Mouse (Mus musculus) thymus, postnatal 0 days (tissue): ENCODE results near the gene Ms4a18. TPM values are rescaled to one million over a fixed set of nuclear protein-coding genes. Genes with fewer than 3 reads are reported as not detected.
A peak's percentile ranks its signal among the peaks of the same experiment; 100 is the strongest.

Experiments used
- DNase-seq: peaks from one replicate; pipeline ENCODE4 v3.0.0-alpha.2; 2015; ENCODE audit warnings: low spot score
- polyA plus RNA-seq: library from polyadenylated mRNA; unstranded; fragments of >200 nt; fragmentation: Nextera tagmentation; extraction: Ambion mirVana; gene quantifications from 2 replicates; pipeline ENCODE4 v1.2.1, GENCODE M21; 2015

Ms4a18 gene
- polyA plus RNA-seq, 1 experiment from 2014 or later = not detected

DNA sequence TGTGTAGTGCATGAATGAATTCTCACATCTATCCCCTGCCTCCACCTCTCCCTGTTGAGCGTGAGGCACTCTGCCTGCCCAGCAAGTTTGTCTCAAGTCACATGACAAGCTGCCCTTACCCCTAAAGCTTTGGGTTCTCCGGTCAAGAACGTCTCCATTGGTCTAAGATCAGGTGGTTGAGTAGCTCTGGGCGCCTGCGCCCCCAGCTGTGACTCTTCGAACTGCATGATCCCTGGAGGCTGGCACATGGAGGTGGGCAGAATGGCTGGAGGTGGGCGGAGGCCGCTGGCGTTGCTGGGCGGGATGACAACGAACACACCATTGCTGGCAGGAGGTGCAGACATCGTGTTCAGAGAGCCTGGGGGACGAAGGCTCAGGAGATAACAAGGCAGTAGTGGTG is 33.3 kb downstream of the Ms4a18 start:
- no peak for DNase-seq

DNA sequence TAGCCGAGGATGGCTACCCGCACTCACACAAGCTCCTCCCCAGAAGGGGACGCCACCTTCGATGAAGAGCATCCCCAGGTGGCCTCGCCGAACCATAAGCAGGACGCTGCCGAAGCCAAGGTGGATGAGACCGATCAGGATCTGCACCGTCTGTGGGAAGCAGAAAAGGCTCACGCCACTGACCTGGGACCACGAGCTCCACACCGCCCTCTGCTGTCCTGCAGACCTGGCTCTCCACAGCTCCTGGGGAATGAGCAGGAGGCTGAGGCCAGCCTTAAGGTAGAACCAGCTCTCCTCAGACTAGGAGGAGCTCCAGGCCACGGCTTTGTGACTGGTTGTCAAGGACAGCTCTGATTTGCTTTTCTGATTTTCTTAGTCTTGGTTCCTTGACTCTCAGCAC is 34.7 kb downstream of the Ms4a18 start:
- peak; percentile 7 for DNase-seq

DNA sequence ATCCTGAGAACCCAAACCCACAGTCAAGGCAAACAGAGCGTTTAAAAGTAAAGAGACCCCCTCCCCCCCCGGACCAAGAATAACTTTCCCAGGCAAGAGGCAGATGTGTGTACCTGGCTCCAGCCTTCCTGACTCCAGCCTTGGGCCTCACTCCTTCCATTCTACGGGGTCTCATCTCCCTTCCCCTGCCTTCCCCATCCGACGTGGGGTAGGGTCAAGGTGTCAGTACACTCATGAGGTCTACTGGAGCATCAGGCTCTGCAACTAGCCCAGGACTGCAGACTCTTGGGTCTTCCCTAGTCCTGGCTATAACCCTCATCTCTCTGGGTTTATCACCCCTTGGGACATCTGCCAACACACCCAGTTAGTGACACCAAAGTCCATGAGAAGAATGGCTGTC is 37.6 kb downstream of the Ms4a18 start:
- DNase-seq = no peak

DNA sequence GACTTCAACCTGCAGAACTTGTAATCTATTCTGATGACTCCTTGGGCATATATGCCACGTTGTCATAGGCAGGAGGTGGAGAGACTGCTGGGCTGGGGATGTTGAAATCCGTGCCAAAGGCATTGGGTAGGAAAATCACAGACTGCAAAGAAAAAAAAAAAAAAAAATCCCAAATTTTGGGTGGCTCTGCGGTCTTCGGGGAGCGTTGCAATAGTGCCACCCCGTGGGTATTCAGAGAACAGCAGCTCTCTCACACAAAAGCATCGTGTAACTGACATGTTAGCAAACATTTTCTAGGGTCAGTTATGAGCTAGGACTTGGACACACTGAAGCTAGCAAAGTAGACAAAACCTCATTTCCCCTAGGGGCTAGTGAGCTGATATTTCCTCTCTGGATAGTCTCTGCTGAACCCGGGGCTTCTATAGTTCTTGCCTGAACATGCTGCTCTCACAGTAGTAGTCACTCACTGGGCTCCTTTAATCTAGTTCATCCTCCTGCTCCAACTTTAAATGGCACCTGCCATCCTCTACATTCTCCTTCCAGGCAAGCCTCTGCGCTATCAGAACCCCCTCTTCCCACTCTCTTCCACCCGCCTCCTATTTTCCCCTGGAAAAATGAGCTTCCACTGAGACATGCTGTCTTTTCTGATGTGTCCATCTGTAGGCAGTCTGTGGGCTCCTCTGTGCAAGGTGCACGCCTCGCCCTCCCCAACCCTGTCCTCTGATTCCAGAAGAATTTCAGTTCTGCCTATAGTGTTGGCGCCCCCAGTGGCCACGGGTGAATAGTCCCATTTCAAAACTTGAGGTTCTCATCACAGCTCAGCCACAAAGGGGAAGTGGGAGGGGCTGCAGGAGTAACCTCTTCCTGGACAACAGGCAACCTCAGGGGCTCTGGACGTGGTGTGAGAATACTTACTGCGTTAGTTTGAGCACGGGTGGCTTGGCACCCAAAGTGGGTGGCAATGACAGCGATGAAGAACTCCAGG is 38.4 kb downstream of the Ms4a18 start:
- DNase-seq = peak; percentile 89

DNA sequence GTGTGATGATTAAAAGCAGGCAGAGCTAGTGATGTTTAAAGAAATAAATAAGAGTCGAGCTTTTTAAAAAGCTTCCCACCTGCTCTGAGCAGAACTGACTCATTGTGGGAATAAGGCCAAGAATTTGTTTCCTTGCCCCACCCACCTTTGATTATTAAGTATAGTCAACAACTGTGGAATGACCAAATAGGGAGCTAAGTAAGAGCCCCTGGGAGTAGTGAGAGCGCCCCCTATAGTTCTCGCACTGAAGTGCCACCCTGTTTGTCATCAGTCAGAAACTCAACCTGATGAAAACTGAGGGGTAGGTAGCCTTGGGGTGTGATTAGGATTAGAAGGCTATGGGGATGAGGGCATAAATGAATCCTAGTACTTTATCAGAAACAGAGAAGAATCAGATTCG is 41.5 kb downstream of the Ms4a18 start:
- DNase-seq = peak; percentile 18

DNA sequence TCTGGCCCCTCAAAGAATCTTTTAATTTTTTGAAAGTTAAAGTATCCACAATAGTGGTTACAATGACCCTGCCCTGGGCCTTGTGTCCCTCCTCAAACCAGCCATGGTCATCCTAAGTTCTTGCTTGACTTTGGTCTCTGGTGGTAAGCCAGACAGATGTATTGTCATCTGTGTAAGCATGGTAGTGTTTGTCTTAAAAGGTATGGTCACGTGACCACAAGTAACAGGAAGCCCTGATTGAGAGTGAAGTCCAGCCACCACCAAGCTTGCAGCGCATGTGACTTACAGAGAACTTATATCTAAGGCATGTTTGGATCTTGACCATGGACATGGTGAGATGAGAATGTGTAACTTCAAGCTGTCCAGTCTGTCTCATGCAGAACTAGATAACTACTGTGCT is 42.6 kb downstream of the Ms4a18 start:
- DNase-seq = no peak

DNA sequence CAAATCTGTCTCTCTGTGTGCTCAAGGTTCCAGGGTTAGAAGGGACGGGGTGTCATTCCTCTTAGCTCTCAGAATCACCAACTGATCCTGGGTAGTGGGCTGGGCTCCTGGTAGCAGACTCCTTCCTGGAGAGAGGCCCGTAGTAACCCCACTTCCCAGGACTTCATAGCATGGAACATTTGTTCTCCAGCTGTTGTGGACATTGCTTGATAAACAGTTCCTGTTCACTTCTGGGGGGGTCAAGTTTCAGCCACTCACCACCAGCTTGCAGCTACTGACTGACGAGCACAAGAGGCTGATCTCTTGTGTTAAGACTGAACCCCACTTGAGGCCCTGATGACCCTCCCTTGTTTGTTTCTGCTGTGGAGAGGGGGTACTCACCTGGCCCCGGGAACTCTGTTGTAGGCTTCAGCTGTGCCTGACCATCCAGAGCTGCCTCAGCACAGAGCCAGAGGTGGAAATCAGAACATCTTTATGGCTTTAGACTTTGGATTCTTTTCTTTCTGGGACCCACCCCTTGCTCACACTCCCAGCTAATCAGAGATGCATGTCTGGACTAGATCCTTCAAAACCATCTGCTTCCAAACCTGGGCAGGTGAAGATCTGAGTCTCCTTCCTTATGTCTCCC is 43.5 kb downstream of the Ms4a18 start, which contains the start of gene Ms4a10:
Gene Ms4a10, minus strand, starts transcription at position 433 of the 628 bp plus-strand sequence.
- DNase-seq = no peak

DNA sequence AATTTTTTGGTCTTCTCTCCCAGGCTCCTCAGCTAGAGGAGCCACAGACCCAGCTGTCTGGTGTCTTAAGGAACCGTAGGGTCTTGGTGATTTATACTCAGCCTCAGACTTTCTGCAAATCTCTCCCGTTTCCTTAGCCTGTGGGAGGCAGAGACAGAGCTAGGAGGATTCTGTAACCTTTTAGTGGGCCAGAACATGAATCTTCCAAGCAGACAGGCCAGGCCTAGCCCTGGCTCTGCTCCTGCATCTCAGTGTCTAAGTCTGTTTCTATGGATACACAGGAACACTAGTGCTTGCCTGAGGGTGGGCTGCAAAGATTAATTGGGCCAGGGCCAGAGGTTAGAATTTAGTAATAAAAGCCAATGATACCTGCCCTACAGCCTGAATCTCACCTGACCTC is 44.6 kb downstream of the Ms4a18 start:
- no peak for DNase-seq

DNA sequence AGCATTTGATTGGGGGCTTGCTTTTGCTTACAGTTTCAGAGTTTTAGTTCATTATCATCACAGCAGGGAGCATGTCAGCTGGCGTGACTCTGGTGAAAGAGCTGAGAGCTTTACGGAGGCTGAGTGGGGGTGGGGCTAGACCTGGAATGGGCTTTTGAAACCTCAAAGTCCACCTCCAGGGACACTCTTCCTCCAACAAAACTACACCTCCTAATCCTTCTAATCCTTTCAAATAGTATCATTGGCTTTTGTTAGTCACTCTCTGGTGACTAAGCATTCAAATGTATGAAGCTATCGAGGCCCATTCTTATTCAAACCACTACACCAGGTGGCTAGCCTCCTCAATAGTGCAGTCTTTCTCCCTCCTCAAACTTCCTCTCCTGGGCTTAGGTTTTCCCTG is 45.2 kb downstream of the Ms4a18 start:
- no peak for DNase-seq

DNA sequence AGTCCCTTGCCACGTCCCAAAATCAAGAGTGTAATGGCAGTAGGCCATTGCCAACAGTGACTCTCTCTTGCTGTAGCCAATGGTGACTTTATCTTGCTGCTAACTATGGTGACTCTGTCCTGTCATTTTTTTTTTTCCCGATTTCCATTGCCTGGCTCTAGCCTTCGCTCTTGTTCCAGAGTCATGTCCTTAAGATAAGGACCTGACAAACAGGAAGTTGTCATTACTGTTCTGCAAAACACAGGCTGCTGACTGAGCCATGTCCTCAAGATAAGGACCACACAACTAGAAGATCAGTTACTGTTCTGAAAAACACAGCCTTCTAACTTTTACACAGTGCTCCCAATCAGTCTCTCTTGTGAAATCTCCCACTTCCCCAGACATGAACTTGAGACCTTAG is 47.4 kb downstream of the Ms4a18 start:
- no peak for DNase-seq

DNA sequence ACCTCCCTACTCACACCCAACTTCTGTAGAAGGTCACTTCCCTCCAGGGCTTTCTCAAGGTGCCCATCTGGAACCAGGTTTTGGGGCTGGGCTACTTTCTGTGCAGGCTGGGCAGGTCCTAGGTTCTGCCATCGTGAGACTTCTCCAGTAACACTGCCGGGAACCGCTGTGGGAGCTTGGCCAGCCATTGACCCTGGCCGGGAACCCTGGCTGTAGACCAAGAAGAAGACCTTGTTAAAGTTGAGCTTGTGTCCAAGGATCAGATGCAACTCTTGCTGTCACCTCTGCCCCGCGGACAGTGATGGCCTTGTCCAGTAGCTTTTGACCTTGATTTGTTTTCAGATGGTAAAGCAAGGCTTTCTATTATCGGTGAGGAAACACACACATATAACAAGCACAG is 49.3 kb downstream of the Ms4a18 start:
- DNase-seq = no peak

DNA sequence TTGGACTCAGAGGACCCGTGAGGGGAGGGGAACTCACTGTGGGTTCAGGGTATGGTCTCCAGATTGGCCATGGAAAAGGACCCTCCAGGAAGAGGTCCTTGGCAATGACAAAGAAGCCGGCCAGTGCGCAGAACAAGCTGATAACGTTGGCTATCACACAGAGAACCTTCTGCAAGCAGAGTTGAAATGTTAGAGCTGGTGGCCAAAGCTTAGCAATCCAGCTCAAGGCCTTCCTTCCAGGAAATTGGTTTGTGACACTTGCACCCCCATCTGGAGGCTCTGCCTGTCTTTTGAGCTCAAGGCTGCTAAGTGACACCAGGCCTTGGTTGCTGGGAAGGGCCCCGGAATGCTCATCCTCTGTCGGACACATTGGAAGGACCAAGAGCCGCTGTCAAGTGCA is 52.1 kb downstream of the Ms4a18 start:
- DNase-seq = no peak

DNA sequence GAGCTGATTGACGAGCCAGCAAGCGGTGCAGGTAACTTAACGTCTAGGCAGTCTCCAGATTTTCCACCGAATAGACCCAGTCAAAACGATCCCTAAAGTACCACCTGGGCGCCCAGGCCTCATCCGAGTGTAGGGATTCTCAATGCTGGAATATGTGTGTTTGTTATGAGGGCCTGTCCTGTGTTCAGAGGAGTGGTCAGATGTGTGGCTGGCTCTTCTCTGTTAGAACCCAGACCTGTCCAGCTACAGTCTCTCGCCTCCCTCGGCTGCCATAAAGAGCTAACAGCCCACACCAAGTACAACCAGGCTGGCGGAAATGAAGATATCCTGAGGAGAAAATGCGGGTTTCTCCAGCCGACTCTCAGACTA is 57.9 kb downstream of the Ms4a18 start:
- DNase-seq = no peak

DNA sequence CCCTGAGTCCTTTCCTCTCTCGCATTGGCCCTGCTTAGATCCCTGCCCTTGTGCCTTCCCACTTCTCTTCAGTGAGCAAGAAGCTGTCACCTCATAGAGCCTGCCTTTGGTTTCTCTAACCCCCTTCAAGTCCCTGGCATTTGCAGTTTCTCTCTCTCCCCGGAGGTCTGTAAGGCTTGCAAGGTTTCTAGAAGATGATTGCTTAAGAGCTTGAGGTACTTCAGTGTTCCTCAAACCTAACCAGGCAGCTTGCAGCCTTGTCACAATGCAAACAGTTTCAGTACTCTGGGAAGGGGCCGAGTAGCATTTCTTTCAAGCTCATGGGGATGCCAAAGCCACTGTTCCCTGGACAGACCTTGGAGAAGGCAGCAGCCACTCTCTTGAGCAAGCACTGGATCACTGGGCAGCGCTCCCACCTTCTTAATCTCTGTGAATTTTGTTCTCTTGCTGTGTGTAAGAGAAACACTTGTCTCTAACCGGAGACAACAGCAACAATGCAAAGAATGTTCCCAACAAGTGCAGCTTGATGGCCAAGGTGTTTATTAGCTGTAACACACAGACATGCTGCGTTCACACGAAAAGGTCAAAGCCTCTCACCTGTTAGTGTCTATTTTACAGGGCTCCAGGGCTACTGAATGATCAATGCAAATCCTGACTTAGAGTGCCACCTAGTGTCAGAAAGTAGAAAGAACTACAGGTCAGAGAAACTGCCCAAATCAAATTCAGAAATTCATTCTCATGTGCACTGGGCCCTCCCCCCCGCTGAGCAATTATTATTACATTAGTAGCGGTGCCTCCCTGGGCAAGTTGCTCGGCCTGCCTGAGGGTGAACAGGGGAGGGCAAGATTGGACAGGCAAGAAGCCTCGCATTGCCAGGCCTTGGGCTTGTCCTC is 58.5 kb downstream of the Ms4a18 start:
- peak; percentile 75 for DNase-seq

DNA sequence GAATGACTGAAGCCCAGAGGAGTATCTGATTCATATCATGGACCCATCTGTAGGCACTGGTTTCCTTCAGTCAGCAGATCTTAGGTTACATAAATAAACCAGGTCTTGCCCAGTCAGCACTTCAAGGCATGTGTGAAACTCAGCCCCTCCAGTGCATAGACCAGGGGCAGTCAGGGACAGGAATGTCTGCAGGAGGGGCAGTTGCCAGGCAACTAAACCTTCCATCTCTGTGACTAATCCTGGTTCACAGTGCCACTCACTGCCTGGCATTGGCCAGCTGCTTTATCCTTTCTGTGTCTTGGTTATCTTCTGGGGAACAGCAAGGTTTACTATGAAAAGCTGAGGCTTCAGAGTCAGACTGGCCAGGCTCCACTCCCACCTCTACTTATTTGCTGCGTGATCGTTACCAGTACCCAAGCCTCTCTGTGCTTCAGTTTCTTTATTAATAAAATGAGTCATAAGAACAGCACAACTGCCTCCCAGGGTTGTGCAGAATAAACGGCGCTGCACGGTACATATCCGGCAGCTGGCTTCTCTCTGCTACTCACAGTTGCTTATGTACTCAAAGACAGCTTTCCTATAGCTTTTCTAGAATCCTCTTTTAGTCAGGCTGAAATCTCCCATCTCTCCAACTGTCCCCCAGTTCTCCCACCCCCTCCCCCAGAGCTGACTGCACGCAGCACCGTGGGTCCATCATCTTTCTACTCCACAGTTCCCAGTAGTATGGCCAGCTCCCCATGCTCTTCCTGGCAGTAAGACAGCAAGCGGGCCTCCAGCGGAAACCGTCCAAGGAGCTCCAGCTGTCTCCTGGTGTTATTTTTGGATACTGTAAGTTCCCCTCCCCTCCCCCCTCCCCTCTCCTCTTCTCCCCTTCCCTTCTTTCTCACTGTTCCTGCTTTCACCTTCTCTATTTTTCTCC is 65.6 kb downstream of the Ms4a18 start:
- DNase-seq = no peak

DNA sequence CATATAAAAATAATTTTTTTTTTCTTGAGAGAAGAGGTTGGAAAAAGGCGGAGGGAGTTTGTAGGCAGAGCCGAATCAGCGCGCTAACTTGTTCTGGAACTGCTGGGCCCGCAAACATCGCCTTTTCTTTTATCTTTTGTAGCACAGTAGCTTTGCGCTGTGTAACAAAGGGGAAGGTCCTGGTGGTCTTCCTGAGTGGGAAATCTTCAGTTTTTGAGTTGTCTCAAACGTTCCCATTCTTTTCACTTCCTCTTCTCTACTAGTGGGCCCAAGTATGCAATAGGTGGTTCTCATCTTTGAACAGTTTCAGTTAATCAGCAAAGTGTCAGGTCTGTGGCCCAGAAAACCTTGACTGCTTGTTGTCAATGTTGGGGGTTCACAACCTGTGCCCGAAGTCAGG is 68.3 kb downstream of the Ms4a18 start:
- no peak for DNase-seq

DNA sequence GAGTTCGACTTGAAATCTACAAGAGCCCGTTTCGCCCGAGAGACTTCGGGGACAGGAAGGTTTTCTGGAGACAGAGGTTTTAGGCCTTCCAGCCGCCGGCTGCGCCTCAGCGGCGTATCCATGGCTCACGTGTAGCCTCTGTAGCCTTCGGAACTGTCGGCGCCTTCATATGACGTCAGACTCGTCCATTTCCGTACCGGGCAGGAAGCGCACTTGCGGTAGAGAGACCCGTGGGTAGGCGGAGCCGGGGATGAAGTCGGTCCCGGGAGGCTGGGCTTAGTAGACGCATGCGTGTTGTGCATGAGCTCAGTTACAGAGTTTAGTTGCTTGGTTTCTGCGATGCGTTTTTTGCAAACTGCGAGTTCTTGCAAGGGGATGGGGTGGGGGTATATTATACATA is 68.7 kb downstream of the Ms4a18 start, which contains the start of gene Ccdc86:
Gene Ccdc86, minus strand, starts transcription at position 155 of the 400 bp plus-strand sequence.
- DNase-seq = peak; percentile 99

DNA sequence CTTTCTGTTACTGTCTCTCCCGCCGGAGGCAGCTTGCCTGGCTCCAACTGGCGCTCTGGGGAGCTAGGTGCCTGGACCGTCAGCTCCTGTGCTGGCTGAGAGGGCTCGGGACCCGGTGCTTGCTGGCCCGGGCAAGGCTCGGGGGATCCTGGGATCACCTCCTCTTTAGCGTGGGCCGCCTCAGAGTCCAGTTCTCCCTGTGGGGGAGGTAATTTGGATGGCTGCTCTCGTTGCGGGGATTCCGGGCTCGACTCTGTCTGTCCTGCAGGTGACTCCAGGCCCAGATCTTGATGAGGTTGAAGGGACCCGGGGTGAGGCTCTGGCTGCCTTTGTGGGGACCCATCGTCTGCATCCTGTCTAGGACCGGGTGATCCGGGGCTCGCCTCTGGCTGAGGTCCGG is 69.4 kb downstream of the Ms4a18 start:
- DNase-seq = no peak

DNA sequence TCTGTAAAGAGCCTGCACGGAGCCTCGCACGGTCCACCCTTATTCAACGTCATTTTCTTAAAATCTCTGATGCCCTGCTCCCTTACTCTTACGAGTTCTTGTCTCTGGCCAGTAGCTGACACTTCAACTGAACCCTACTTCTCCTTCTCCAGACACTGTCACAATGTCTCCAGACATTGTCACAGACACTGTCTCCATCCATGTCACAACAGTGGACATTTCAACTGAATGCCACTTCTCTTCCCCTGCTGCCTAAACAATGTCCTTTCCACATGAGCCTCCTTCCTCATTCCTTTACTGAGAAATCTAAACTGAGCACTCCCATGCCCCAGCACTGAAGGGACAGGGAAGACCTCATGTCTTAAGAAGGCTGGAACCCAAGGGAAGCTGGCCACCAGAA is 70.6 kb downstream of the Ms4a18 start:
- DNase-seq = no peak
